Mouse (Mus musculus): ENCODE data around the gene Best2.

Gene Best2

DNA sequence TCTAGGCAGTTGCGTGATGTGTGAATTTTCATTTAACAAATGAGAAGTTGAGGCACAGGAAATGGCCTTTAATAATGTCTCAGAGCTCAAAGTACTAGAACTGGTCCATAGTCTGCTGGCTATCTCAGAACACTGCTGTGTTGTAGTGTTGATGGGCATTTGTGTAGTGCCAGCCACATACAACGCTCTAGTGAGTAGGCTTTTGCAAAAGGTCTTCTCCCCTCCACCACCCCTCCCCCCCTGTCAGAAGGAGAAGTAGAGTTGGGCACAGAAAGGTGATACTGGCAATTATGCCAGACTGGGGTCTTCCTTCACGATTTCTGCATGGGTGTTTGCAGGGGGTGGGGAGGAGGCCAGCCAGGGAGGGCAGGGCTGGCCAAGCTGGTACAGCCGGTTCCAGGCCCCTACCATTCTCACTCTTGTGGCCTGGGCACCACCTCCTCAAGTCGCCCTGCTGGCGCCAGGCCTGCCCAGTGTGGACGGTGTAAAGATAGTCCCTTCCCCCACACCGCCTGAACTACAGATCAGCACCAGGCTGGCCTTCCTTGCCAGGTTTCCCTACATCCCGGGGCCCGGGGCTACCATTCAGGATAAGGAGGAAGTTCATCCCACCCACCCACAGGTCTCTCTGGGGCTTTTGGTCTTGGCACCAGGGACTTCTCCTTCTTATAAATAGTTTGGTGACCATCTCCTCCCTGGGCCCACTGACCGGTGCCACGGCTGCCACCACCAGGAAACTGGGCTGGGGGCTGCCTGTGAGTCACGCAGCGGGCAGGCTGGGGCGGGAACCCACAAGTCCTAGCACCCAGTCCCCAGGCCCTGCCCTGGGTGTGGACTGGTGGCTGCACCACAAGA, 32.5 kb downstream of the Best2 start:
- peak; percentile 96 for DNase-seq

DNA sequence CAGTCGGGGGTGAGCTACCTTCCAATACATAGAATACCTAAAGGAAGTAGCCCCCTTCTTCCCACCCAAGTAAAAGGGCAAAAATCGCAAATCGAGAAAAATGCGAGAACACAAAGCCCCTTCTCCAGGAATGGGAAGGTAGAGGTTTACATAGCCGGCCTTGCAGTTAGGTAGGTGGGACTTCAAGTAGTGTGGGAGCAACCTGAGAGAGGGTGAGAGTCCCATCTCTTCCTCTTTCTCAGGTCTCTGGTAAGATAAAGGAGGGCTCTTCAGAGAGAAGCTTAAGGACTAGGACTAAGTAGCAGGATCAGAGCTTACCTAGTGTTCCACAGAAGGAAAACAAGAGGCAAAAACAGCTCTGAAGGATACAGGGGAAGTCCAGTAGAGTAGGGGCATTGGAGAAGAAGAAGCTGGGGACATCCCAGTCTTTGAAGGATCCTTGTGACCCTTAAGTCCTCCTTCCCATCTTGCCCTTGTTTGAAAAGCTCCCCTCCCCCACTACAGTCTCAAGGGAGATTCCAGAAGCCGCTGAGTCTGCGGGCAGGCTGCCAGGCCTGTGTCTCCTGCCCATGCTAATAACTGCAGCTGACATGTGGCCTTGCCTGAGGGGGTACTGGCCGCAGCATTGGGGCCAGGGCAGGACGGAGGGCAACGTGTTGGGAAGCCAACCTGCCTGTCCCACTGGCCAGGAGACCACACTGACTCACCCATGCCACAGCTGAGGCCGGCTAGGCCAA, 33.5 kb downstream of the Best2 start:
- DNase-seq, result peak; percentile 99

DNA sequence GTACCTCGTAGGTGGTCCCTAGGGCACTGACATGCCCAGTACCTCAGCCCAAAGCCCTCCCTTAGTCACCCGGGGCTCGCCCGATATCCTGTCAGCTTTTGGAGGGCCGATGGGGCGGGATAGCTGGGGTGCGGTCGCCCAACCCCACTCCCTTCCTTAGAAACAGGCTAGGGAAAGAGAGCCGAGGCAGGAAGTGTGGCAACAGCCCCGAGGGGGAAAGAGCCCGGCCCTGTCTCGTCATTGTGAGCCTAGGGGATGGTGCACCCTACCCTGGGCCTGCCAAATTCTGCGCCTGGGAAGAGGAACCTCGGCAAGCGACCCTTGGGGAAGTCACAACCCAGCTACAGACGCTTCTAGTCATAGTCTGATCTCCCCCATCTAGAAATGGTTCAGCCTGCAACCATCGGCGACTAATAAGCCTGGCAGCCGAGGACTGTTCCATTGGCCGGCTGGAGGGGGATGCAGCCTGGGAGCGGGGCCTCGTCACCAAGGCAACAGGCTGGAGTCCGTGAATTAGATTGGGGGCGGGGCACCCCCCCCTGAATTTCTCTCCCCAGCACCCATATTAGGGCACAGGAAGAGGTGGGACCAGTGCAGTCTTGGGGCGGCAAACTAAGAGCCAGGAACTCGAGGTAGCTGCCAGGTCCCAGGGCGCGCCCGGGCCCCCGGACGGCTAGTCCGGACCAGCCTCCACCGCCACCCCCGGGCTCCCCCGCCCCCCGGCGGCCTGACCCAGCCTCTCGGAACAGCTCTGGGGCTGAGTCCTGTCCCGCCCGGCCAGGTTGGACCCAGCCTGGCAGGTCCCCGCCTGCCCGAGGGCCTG, 34.5 kb downstream of the Best2 start:
- peak; percentile 100 for DNase-seq

GRCm38 (mm10) chr8:84978248-84978940, 35.9 kb downstream of the Best2 start, which contains the start of gene Junb:
Gene Junb, minus strand, starts transcription at chr8:84978718.
- peak; percentile 100 for DNase-seq

GRCm38 (mm10) chr8:84977435-84978247, 36.7 kb downstream of the Best2 start:
- peak; percentile 98 for DNase-seq

GRCm38 (mm10) chr8:84976763-84977434, 37.4 kb downstream of the Best2 start:
- DNase-seq, result no peak

DNA sequence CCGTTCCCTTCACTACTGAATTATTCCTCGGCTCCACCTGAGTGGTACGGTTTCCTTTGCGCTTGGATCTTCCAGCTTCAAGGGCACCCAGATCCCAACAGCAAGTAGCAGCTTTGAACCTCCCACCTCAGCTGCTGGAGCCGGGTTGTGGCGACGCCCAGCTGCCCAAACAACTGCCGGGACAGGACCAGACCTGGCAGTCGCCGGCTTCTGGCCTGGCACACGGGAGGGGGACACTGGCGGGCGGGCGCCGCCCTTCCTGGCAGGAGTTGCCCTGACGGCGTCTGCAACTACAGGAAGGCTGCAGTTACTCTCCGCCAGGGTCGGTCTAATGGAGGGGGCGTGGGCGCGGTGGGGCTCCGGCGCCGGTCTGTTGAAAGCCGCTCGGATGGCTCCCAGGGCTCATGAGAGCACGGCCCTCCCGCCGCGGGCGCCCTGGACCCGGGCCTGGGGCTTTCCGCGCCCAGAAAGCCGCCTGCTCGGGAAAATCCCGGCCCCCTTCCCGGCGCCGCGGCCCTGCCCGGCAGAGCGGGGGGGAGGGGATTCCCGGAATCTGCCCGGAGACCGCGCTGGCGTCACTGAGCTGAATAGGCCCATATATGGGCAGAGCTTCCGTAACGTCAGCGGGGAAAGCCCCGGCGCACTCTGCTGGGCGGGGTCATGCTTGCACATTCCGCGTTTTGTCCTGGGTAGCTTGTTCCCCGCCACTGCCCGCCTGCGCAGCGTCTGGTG, 38.1 kb downstream of the Best2 start:
- DNase-seq, result peak; percentile 100

DNA sequence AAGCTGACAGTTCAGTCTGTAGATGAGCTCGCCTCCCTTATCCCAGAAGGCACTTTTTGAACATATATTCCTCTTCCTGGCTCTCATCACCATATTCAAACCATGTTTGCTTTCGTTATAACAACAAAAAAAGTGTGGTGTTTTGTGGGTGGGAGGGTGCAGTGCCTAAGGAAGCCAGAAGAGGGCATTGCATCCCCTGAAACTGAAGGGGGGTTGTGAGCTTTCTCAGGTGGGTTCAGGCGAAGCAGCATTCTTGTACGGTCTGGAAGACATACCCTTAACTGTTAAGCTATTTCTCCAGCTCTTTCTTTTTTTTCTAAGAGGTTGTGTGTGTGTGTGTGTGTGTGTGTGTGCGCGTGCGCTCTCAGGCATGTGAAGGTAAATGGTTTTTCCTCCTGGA, 38.9 kb downstream of the Best2 start:
- peak; percentile 97 for DNase-seq

- no peak for DNase-seq
Observed at GRCm38 (mm10) chr8:84974543-84975142, 39.7 kb downstream of the Best2 start.

GRCm38 (mm10) chr8:84973803-84974542, 40.4 kb downstream of the Best2 start:
- DNase-seq, result peak; percentile 97

DNA sequence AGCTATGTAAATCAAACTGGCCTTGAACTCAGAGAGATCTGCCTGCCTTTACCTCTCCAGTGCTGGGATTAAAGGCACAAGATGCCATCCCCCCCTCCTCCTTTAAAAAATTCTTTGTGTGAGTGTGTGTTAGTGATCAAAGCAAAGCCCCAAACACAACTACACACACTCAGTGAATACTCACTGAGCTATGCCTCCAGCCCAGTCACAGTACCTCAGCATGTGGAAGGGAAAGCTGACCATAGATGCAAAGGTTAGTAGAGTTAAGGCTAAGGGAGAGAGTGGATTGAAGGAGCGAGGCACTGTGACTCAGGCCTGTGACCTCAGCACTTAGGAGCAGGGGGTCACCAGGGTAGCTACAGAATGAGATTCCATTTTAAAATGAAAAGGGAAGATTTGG, 41.3 kb downstream of the Best2 start:
- DNase-seq, result peak; percentile 86

DNA sequence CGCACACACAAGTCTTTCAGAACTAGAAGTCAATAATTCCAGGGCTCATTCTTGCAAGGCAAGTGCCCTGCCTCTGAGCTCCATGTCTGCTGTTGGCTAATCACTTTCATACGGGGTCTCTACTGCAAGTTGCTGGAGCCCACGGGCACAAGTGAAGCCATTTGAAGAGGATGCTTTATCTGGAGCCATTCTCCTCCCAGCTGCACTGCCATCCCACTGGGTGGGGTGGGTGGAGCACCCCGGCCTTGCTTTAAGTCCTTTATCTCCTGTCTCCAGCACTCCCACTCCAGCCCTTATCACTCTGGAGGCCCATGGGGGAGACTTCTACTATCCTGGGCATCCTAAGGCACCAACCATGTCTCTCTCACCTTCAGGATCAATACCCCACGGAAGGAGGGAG, 43.4 kb downstream of the Best2 start:
- peak; percentile 87 for DNase-seq

- peak; percentile 91 for DNase-seq
Observed at GRCm38 (mm10) chr8:84970135-84970790, 44.1 kb downstream of the Best2 start.

- peak; percentile 98 for DNase-seq
Observed at GRCm38 (mm10) chr8:84969241-84970134, 44.8 kb downstream of the Best2 start, which contains the start of the genes Gm49661, Prdx2 and Rnaseh2a. Gene Gm49661, minus strand, starts transcription at chr8:84969433. Gene Prdx2, plus strand, starts transcription at chr8:84969587. Gene Rnaseh2a, minus strand, starts transcription at chr8:84969767.

- peak; percentile 95 for DNase-seq
Observed at GRCm38 (mm10) chr8:84968650-84969049, 45.7 kb downstream of the Best2 start.

- DNase-seq, result peak; percentile 93
Observed at GRCm38 (mm10) chr8:84967532-84968304, 46.6 kb downstream of the Best2 start.
